Mouse (Mus musculus): ENCODE data around the gene Twnk.

The Twnk gene

DNA sequence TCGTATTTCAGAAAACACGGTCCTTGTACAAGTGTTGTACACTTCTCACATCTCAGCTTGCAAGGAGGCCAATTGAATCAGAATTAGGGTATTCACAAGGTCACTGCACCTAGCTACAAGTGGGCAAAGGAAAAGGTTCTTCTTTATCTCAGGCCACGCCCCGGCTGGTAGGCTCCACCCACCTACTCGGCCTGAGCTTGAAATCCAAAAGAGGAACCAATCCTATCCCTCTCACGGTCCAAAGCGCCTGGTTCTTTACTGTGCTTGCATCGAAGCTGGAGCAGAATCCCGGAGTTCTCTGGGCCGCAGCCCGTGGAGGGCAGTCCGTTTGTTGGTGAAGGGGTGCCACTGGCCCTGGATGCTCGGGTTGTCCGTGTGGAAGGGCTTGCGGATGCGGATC is at the start of gene Twnk:
Twnk (plus strand) TSS at position 220 of the 400 bp plus-strand sequence.
- peak in 1 of 2 experiments; percentile 52 for DNase-seq

DNA sequence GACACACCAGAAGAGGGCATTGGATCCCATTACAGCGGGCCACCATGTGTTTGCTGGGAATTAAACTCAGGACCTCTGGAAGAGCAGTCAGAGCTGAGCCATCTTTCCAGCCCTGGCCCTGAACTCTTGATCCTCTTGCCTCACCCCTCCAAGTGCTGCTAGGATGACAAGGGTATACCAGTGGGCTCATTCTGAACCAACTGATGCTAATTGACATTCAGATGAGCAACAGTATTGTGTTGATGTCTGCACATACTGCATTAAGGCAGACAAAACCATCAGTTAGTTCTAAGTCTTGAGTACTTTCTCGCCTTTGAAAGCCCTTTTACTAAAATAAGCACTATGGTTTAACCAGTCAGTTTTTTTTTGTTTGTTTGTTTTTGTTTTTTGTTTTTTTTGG is 45.8 kb upstream of the Twnk start:
- no peak for DNase-seq

DNA sequence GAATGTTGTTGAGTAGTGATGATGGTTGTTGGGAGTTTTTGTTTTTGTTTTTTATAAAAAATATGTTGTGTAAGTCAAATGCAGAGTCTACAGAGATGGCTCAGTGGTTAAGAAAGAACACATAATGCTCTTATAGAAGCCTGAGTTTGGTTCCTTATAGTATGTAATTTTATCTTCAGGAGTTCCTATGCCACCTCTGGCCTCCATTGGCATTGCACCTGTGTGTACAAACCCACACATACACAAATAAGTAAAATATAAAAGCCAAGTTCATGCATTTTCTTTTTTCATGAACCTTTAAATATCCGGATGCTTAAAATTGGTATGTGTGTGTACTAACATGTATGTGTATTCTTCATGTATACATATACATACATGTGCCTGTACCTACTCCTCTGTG is 39.5 kb upstream of the Twnk start:
- no peak for DNase-seq

DNA sequence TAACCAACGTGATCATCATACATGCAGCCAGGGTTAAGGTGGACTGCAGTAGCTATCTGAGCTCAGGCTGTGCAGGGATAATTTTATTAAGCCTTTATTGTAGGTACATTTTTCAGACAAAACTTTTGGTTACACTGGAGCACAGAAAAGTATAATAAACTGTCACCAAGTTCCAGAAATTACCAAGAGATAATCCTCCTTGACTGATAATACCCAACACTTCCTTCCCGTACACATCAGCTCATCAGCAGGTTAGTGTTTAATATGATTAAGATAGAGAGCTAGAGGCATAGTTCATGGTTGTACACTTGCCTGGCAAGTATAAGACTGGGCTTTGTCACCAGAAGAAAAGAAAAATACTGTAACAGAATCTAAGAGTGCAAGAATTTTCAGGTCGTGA is 37.1 kb upstream of the Twnk start:
- DNase-seq, result no peak

DNA sequence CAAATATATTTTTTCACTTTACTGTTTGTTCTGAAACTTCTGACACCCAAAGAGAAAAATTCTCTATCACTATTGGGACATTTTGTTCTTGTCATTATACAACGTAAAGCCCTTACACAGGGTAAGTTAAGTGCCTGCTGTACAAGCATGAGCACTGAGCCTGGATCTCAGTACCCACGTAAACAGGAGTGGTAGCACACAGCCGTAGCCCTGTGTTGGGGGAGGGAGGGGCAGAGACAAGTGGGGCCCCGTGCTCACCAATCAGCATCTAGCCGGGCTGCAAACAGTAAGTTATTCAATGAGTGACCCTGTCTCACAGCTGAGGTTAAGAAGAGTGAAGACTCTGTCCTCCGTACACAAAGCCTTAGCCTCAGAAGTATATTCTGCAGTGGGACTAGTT is 28.8 kb upstream of the Twnk start:
- no peak for DNase-seq

DNA sequence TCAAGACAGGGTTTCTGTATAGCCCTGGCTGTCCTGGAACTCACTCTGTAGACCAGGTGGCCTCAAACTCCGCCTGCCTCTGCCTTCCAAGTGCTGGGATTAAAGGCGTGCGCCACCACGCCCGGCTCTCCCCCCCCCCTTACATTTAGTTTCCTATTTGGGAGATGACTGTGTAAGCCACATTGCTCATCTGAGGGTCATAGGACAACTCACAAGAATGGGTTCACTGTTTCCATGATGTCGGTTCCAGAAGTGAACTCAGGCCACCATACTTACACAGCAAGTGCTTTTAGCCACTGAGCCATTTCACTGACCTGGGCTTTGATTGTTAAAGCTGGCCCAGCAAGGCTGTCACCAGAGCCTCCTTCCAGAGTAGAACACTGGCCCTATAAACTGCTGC is 28.3 kb upstream of the Twnk start:
- no peak for DNase-seq

DNA sequence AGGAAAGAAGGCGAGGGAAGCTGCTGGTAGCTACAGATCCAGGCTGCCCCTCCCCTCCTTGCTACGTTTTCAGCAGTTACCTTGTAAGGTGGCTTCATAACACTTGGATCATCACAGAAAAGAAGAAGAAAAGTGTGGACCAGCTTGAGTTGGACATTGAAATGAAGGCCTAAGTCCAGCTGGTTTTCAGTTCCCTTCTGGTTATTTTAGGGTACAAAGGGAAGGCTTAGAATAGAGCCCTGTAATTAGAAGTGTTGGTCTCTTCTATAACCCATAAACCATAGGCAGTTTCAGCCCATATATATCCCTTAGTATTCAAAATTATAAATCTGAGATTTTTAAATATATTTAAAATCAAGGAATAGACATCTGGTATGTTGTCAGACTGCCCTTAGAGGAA is 24.7 kb upstream of the Twnk start:
- DNase-seq, result no peak

DNA sequence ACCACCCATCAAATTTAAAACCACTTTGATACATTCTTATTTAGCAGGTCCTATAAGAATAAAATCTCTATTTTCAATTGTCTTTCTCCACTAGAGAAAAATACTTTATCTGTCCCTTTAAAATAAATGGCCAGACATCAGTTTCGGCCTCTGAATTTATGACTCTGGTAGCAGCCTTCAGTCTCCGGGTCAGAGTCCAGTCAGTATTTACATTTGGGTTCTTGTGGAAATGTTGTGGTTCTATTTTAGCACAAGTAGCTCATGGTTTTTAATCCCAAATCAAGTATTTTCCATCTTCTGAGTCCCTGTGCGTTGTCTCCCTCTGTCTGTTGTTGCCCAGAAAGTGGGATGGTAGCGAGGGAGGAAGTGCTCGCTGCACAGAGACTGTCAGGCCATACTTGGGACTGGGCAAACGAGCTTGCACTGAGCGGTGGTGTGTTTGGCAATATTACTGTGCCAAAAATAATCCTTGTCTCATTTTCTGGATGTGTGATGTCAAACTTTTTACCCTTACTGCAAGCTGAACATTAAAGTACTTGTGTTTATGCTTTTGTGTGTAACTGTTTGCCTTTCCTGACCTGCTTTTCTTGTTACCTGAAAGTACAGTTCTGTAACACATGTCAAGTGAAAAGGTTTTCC is 22.9 kb upstream of the Twnk start:
- no peak for DNase-seq

DNA sequence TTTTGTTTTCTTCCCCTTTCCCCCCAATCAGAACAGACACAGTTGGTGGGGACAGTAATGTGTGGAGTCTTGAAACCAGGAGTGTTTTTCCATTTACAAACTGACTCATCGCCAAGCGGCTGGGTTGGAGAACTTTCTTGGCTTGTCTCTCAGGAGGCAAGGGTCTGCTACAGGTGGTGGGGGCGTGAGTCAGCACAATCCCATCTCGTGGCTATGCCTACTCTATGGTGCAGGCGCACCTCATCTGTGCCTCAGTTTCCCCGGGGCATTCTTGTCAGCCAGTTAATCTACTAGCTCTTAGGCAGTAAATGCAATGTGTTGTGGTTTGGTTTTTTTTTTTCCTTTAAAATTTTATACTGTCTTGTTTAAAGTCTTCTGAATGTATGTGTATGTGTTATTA is 22.1 kb upstream of the Twnk start:
- DNase-seq, result no peak

DNA sequence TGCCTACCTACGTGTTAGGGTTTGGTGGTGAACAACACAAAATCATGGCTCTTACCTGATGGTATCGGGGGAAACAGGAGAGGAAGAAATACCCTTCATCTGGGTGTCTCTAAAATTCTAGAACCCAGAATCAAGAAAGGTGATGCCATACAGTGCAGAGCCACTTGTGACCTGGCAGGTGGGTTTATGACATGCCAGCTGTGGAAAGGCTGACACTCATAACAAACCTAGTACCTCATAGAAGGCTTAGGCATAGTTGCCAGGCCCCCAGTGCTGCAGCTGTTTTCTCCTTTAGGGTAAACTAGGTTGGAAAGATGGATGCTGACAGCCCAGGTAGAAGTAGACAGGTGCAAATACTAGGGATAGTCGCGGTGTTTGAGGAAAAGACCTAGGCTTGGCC is 21.0 kb upstream of the Twnk start:
- no peak for DNase-seq

DNA sequence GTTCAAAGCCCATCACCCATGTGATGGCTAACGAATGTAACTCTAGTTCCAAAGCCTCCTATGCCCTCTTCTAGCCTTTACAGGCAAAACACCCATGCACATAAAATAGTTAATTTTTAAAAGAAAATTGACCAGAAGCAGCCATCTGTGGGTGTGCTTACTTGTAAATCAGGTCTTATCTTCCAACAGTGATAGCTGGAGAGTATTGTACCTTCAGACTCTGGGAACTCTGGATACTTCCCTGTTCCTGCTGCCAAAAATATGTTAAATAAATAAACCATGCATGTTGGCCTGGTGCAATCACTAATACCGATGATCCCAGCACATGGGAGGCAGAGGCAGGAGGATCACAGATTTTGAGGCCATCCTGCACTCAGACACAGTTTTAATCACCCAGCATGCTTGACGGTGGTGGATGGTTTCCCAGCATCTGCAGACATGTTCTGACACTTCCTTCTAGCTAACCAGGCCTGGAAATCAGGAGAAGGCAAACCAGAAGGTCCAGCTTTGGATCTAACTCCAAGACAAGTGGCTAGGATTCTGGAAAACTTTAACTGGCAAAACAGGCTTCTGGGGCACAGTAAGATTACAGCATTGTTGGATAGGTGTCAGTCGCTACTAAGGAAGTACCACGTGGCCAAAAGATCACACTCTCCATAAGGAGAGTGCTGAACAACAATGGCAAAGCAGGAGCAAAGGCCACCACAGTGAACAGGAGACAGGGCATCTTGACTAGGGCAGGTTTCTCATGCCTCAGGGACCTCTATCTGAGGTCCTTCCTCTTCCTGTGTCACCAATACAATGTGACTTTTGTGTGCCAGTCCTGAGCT is 20.1 kb upstream of the Twnk start:
- no peak for DNase-seq

DNA sequence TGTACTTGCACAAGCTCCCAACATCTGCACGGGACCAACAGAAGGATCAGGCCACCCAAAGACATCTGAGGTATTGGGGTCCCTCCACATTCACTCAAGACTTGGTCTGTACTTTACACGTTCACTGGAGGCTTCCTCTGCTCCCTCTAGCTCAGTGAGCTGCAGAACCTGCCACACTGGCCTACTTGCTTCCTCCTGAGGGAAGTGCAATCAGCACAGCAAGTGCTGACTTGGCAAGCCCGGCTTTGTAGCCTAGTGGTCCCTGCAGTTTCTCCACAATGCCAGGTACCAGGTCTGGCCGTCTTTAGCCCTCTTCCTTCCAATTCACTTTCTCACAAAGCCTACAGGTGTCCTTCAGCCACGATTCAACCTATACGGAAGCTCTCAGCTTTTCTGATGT is 18.5 kb upstream of the Twnk start:
- no peak for DNase-seq

DNA sequence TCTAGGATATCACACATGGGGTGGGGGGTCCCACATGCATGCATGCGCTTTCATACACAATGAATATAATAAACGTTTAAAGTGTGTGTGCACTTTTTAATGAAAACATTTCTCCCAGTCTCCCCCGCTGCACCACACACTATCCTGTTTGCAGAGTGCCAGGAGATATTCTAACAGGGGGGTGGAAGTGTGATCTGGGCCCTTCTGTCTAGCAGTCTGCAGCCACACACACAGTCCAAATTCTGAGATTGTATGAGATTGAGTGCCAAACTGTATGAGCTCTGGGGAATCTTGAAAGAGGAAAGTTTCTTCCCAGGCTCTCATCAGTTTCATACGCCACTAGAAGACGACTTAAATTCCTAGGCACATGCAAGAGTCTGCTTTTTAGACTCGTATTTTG is 17.6 kb upstream of the Twnk start:
- DNase-seq, result no peak

DNA sequence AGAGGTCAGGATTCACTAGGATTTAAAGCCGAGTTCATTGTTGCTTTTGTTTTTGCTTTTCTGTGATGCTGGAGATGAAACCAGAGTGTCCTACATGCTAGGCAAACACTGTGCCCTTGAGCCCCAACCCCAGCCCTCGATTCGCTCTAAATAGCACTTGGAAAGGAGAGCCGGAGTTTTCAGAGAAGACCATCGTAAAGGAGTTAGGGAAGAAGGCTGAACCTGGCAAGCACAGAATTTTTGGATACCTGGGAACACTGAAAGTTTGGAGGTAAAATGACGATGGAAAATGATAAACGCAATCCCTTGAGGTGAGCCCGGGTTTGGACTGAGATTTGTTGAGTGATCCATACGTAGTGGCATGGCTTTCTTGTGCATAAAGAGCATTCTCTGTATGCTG is 17.1 kb upstream of the Twnk start:
- DNase-seq, result no peak

DNA sequence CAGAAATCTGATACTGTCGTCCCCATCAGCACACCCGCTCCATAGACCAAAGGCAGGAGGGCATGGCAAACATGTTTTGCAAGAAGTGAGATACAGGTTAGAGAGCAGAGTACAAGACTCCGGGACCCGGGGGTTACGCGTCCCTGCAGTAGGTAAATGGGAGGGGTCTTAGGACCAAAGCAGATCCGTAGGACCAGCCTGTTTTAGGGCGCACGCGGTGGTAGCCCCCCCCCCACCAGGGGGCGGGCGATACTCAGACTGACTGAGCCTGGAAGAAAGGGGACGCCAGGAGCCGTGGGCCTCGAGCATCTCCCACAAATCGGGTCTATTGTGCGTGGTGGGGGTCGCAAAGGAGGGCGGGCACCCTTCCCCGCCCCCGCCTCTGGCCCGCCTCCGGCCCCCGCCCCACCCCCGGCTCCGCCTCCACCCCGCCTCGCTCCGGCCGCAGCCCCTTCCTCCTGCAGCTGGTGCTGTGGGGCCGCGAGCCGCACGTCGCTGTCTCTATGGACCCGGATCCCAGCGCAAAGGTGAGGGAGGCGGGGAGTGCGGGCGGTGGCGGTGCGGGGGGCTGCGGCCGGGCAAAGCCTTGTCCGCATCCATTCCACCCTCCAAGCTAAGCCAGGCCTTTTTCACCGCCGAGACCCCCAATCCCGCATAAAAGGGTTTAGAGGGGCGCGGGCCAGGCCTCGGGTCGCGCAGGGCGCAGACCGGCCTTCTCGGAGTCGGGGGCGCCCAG is 16.5 kb upstream of the Twnk start, which contains the start of gene Sema4g:
Sema4g (plus strand) TSS at position 271 of the 736 bp plus-strand sequence.
- DNase-seq, result peak; percentile 52 to 58

DNA sequence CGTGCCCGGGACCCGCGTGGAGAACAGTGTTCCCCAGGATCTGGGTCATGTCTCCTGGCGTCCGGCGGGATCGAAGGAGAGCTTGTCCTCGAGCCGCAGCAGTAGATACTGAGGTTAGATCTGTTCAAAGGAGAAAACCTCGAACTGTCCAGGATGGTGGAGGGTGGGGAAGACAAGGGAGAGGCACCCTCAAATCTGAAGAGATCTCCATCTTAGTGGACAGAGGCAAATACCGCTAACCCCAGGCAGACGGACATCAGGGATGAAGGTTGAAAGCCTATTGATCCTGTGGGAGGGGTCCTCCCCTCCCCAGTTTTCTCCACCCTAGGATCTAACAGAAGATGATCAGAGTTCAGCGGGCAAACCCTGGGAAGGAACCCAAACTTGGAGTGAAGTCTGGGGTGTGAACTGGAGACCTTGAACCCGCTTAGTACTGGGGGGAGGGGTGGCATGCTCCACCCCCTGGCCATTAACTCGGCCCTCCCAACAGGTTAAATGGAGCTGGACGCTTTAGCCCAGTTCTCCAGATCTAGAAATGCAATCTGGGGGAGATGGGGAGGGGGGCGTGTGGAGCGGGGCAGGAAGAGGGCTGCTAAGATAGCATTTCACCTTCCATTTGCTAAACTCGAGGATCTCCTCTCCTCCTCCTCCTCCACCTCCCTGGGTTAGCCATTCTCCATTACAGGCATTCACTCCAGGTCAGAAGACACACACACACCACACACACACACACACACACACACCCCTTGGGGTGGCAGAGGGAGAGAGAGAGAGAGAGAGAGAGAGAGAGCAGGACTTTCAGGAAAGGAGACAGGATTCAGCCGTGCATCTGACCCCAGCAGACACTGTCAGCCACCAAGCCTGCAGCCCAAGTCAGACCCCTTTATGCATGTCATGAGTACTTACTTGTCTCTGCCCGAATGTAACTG is 15.6 kb upstream of the Twnk start:
- no peak for DNase-seq

DNA sequence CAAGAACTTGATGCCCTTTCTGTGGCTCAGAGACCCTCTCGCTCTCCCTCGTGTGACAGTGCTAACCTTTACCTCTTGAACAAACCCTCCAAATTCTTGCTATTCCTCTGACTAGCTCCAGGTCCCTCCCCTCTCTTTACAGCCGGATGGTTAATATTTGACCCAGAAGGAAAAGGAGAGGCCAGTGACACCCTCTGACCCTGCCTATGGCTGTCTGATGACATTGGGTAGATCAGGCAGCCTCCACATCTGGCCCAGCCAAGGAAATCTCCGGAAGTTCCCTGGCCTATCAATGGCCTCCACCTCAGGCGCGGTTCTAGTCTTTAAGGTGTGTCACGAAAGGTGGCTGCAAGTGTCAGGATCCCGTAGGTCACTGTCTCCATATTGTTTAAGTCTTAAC is 14.4 kb upstream of the Twnk start:
- DNase-seq, result no peak

DNA sequence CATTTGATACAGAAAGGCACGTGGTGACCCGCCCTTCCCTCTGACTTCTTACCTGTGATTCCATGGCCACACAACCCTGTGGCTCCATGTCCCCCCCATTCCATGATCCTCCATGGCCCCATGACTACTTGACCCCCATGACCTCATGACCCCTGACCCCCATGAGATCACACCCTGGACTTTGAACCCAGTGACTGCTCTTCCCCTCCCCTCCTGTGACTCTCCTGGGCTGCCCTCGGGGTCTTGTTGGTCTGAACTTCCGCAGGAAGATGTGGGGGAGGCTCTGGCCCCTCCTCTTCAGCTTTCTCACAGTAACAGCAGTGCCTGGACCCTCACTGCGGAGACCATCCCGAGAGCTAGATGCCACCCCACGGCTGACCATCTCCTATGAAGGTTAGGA is 13.2 kb upstream of the Twnk start:
- peak; percentile 27 to 39 for DNase-seq

DNA sequence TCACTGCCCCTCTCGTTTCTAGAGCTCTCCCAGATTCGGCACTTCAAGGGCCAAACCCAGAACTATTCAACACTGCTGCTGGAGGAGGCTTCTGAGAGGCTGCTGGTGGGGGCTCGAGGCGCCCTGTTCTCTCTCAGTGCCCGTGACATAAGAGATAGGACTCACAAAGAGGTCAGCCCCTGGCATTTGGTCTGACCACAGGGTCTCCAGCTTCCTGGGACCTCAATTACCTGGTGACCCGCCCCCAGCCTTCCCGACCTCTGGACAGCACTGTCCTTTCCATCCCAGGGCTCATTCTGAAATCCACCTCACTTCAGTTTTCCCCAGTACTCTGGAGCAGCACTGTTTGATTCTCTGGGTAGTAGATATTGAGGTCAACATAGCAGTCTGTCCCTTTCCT is 12.8 kb upstream of the Twnk start:
- DNase-seq, result no peak

DNA sequence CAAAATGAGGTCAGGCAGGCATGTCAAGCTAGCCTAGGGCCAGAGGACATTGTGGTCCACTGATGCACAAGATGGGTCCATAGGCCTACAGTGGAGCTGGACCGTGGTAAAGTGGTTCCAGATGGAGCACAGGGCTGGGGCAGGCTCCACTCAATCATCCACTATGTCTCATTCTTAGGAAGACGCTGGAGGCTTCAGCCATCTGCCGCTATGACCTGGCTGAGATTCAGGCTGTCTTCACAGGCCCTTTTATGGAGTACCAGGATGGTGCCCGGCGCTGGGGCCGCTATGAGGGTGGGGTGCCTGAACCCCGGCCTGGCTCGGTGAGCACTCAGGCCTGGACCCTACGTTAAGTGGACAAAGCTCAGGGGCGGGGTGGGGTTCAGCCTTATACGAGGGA is 7.7 kb upstream of the Twnk start:
- DNase-seq, result no peak

DNA sequence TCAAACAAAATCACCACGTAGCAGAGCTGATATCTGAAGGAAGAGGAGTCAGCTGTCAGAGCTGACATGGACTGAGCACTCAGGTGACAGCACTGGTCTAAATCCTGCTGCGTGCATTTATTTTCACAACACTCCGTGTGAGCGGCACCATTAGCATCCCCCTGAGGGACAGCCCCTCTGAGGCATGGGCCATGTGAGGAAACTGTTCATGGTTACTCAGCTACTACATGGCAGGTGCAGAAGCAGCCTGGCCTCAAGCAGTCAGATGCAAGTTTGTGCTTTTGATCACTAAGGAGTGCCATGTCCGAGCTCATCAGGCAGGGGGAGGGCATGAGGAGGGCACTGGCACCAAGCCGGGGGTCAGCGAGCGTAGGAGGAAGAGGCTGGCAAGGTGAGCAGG is 5.8 kb upstream of the Twnk start:
- no peak for DNase-seq

DNA sequence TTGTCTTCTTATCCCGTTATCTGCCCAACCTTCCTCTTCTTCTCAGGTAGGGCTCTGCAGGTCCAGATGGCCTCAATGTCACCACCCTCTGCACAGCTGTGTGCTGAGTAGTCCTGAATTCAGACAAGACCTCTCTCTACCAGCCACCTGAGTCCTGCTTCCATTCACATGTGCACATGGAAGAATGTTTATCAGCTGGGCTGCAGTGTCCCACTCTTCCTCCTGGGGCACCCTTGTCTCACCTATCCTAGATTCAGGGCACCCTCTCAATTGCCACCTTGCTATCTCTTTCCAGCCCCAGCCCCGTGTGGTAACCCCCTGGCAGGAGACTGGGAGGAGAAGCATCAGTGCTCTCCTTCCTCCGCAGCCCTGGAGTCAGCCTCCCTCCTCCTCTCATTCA is 3.2 kb upstream of the Twnk start:
- no peak for DNase-seq
